Mouse (Mus musculus): ENCODE data around the gene Arhgef12. TPM values are rescaled to one million over a fixed set of nuclear protein-coding genes. Genes with fewer than 3 reads are reported as not detected.
A peak's percentile ranks its signal among the peaks of the same experiment; 100 is the strongest.

Arhgef12 gene
- total and polyA plus RNA-seq, 2 experiments: 22.9 to 62.3 TPM

DNA sequence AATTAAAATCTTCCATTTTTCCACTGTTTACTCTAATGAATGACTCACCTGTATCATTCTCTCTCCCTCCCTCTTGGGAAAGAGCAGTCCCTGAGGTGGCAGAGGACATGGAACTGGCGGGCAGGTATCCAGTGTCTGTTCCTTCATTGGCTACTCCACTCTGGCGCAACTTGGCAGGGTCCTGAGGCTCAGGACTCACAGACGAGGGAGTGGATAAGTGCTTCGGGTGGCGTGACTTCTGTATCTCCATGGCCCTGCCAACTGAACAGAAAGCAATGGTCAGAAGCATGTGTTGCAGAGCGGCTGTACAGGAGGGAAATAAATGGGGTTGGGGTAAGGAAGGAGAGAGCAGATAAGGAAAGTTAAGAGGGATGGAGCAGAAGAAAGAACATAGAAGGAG lies 109.5 kb downstream of the Arhgef12 start:
- peaks cover 62% of the 10 kb centered on the region for H3K36me3 ChIP-seq (ENCODE audit: control insufficient read depth, insufficient read depth, low read length)
- no peaks in the 10 kb centered on the region for H3K79me2 ChIP-seq (ENCODE audit: control insufficient read depth, insufficient read depth, low read length)
- peaks cover 20% of the 10 kb centered on the region for H3K4me1 ChIP-seq (ENCODE audit: control insufficient read depth, insufficient read depth, low read length)
- no peak overlapping the region for H3K9ac ChIP-seq (ENCODE audit: low read depth, low read length)
- no peak overlapping the region for H3K27ac ChIP-seq (replicated peaks; ENCODE audit: insufficient read depth, low read depth, low read length)
- 19% methylated on average over 6 of the region's 6 CpGs for WGBS
- no peak overlapping the region for H3K4me3 ChIP-seq (ENCODE audit: insufficient read depth, low read depth, low read length)
- H3K27me3 ChIP-seq (ENCODE audit: control insufficient read depth, insufficient read depth, low read length): no peaks in the 10 kb centered on the region
- TF ChIP-seq CTCF (IDR thresholded peaks at IDR 0.05; ENCODE audit: low read depth, low read length) (no peak), POLR2A (IDR thresholded peaks at IDR 0.05; ENCODE audit: extremely low read depth, insufficient read depth, low read length) (no peak)
- DNase-seq (ENCODE audit: extremely low read depth, low read depth, low spot score): peak; percentile 85

DNA sequence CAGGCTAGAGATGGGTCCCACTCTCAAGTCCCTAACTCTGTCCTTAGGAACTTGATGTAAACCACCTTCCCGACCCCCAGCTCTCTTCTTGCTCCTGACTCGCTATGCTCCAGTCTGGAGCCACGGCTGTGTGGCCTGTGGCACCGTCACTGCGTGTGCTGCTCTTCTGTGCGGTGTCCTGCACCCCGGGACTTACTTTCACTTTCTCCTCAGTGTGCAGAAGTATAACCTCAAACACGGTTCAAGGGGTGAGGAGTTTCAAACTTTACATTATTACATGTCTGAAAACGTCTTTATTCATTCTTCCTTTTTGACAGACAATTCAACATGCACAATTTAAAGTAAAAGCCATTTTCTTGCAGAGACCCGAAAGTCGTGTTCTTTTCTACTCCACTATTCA lies 111.7 kb downstream of the Arhgef12 start:
- Histone ChIP-seq H3K9ac (ENCODE audit: low read depth, low read length) (peak overlapping the region; percentile 65; the same call in 1 of the 2 replicates), H3K36me3 (ENCODE audit: control insufficient read depth, insufficient read depth, low read length) (peaks cover 60% of the 10 kb centered on the region), H3K27me3 (ENCODE audit: control insufficient read depth, insufficient read depth, low read length) (no peaks in the 10 kb centered on the region), H3K27ac (replicated peaks; ENCODE audit: insufficient read depth, low read depth, low read length) (peak overlapping the region; percentile 79), H3K4me3 (ENCODE audit: insufficient read depth, low read depth, low read length) (0 out of 2 replicates have a peak overlapping the region, but pooled peaks have one; percentile 9), H3K79me2 (ENCODE audit: control insufficient read depth, insufficient read depth, low read length) (no peaks in the 10 kb centered on the region), H3K4me1 (ENCODE audit: control insufficient read depth, insufficient read depth, low read length) (peaks cover 14% of the 10 kb centered on the region)
- 22% methylated on average over 11 of the region's 11 CpGs for WGBS
- DNase-seq (ENCODE audit: extremely low read depth, low read depth, low spot score): peak; percentile 72
- no peak for TF ChIP-seq CTCF (IDR thresholded peaks at IDR 0.05; ENCODE audit: low read depth, low read length)
- TF ChIP-seq POLR2A (IDR thresholded peaks at IDR 0.05; ENCODE audit: extremely low read depth, insufficient read depth, low read length): no peak

DNA sequence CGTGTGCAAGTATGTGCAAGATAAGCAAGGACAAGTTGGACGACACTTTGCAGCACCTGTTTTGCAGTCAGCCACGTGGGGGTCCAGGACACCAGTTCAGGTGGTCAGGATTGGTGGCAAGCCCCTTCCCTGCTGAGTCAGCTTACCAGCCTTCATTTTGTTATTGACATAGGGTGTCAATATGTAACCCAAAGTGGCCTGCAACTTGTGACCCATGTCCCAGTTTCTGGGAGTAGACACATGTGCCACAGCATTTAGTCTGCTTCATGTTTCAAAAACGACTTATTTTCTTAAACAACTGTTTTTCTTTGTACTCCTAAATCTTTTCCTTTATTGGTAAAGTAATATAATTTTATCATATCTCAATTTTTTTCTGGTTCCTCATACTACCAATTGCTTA lies 112.3 kb downstream of the Arhgef12 start:
- H3K9ac ChIP-seq (ENCODE audit: low read depth, low read length): no peak overlapping the region
- no peaks in the 10 kb centered on the region for H3K79me2 ChIP-seq (ENCODE audit: control insufficient read depth, insufficient read depth, low read length)
- H3K4me3 ChIP-seq (ENCODE audit: insufficient read depth, low read depth, low read length): no peak overlapping the region
- no peaks in the 10 kb centered on the region for H3K27me3 ChIP-seq (ENCODE audit: control insufficient read depth, insufficient read depth, low read length)
- H3K27ac ChIP-seq (replicated peaks; ENCODE audit: insufficient read depth, low read depth, low read length): peak overlapping the region; percentile 79
- no peak for TF ChIP-seq POLR2A (IDR thresholded peaks at IDR 0.05; ENCODE audit: extremely low read depth, insufficient read depth, low read length)
- TF ChIP-seq CTCF (IDR thresholded peaks at IDR 0.05; ENCODE audit: low read depth, low read length): no peak
- peaks cover 60% of the 10 kb centered on the region for H3K36me3 ChIP-seq (ENCODE audit: control insufficient read depth, insufficient read depth, low read length)
- H3K4me1 ChIP-seq (ENCODE audit: control insufficient read depth, insufficient read depth, low read length): peaks cover 14% of the 10 kb centered on the region
- WGBS: 29% methylated on average over 4 of the region's 4 CpGs
- peak; percentile 81 for DNase-seq (ENCODE audit: extremely low read depth, low read depth, low spot score)

DNA sequence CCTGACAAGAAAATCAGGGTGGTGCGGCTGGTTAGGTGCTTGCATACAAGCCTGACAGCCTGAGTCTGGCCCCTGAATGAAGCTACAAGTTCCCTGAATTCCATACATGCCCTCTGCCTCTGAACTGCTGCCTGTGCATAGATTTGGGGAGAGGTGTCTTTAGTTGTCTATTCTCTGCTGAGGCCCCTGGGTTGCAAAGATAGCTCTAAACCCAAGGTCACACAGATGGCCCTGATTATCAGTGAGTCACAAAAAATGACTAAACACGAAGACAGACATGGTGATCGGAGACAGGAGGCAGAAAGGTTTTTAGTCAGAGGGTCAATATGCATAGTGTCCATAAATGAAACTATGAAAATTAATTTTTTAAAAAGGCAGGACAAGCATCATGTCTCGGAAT lies 113.4 kb downstream of the Arhgef12 start:
- H3K4me3 ChIP-seq (ENCODE audit: insufficient read depth, low read depth, low read length): no peak overlapping the region
- H3K36me3 ChIP-seq (ENCODE audit: control insufficient read depth, insufficient read depth, low read length): peaks cover 57% of the 10 kb centered on the region
- no peak overlapping the region for H3K9ac ChIP-seq (ENCODE audit: low read depth, low read length)
- WGBS: 92% methylated on average over 4 of the region's 4 CpGs
- H3K79me2 ChIP-seq (ENCODE audit: control insufficient read depth, insufficient read depth, low read length): no peaks in the 10 kb centered on the region
- TF ChIP-seq CTCF (IDR thresholded peaks at IDR 0.05; ENCODE audit: low read depth, low read length) (no peak), POLR2A (IDR thresholded peaks at IDR 0.05; ENCODE audit: extremely low read depth, insufficient read depth, low read length) (no peak)
- no peak overlapping the region for H3K27ac ChIP-seq (replicated peaks; ENCODE audit: insufficient read depth, low read depth, low read length)
- no peaks in the 10 kb centered on the region for H3K27me3 ChIP-seq (ENCODE audit: control insufficient read depth, insufficient read depth, low read length)
- DNase-seq (ENCODE audit: extremely low read depth, low read depth, low spot score): no peak
- H3K4me1 ChIP-seq (ENCODE audit: control insufficient read depth, insufficient read depth, low read length): peaks cover 14% of the 10 kb centered on the region

DNA sequence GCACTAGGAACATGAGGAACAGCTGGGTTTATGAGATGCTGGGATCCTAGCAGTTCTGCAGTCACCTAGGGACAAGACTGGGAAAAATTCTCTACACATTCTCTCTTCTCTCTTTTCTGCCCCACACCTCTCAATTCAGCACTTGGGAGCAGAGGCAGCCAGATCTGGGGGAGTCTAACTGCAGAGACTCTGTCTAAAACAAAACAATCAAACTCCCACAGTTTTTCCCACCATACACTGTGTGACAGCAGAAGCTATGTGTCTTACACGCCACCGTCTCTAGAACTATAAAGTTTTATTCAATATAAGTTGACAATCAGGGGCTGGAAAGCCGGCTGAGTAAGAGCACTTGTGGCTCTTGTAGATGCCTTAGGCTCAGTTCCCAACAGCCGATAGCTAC lies 119.1 kb downstream of the Arhgef12 start:
- Histone ChIP-seq H3K36me3 (ENCODE audit: control insufficient read depth, insufficient read depth, low read length) (peaks cover 68% of the 10 kb centered on the region), H3K4me3 (ENCODE audit: insufficient read depth, low read depth, low read length) (no peak overlapping the region), H3K27ac (replicated peaks; ENCODE audit: insufficient read depth, low read depth, low read length) (no peak overlapping the region), H3K4me1 (ENCODE audit: control insufficient read depth, insufficient read depth, low read length) (peaks cover 9% of the 10 kb centered on the region), H3K9ac (ENCODE audit: low read depth, low read length) (no peak overlapping the region), H3K79me2 (ENCODE audit: control insufficient read depth, insufficient read depth, low read length) (no peaks in the 10 kb centered on the region), H3K27me3 (ENCODE audit: control insufficient read depth, insufficient read depth, low read length) (no peaks in the 10 kb centered on the region)
- TF ChIP-seq POLR2A (IDR thresholded peaks at IDR 0.05; ENCODE audit: extremely low read depth, insufficient read depth, low read length) (no peak), CTCF (IDR thresholded peaks at IDR 0.05; ENCODE audit: low read depth, low read length) (no peak)
- DNase-seq (ENCODE audit: extremely low read depth, low read depth, low spot score): no peak
- 96% methylated on average over 4 of the region's 4 CpGs for WGBS

DNA sequence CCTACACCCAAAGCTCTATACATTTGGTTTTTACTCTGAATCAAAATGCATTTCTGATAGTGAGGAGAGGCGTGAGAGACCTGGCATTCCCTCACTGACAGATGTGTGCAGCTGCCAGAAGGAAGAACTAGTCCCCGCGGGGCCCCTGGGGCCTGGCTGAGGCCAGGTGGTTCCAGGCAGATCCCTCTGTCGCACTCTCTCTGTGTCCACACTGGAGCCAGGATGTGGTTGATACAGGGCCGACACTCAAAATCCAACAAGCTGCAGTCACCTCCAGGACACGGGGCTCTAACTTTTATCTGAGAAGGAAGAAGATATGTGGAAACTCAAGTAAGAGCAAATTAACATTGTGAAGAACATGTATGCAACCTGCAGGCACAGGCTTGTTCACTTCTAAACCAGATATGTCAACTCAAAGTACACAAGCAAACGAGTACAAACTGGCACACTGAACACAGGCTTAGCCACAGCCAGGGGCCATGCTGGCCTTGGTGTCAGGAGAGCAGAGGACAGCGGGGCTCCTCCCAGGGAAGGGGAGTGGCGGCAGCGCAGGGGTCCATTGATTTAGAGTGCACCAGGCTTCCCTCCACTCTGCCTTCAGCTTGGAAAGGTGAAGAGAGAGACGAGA lies 138.0 kb downstream of the Arhgef12 start:
- H3K27me3 ChIP-seq (ENCODE audit: control insufficient read depth, insufficient read depth, low read length): no peaks in the 10 kb centered on the region
- no peak overlapping the region for H3K27ac ChIP-seq (replicated peaks; ENCODE audit: insufficient read depth, low read depth, low read length)
- no peak overlapping the region for H3K4me3 ChIP-seq (ENCODE audit: insufficient read depth, low read depth, low read length)
- no peak overlapping the region for H3K9ac ChIP-seq (ENCODE audit: low read depth, low read length)
- DNase-seq (ENCODE audit: extremely low read depth, low read depth, low spot score): no peak
- H3K4me1 ChIP-seq (ENCODE audit: control insufficient read depth, insufficient read depth, low read length): no peaks in the 10 kb centered on the region
- TF ChIP-seq CTCF (IDR thresholded peaks at IDR 0.05; ENCODE audit: low read depth, low read length) (no peak), POLR2A (IDR thresholded peaks at IDR 0.05; ENCODE audit: extremely low read depth, insufficient read depth, low read length) (no peak)
- H3K36me3 ChIP-seq (ENCODE audit: control insufficient read depth, insufficient read depth, low read length): peaks cover 67% of the 10 kb centered on the region
- 78% methylated on average over 11 of the region's 11 CpGs for WGBS
- no peaks in the 10 kb centered on the region for H3K79me2 ChIP-seq (ENCODE audit: control insufficient read depth, insufficient read depth, low read length)
